Mouse (Mus musculus) small intestine, adult 2 months (tissue): ENCODE measurements around the gene Gdf5.

Source experiments
- CTCF ChIP-seq: fragments of 200-500 bp; IDR thresholded peaks from 2 replicates; pipeline ENCODE4 v1.5.1; 2012; ENCODE audit warnings: low read depth, mild to moderate bottlenecking, control low read depth, inconsistent platforms, low read length, moderate library complexity, mixed read lengths; ENCODE audit not compliant: insufficient replicate concordance, insufficient read length; ENCODE audit errors: extremely low read depth
- POLR2A ChIP-seq: fragments of 200-500 bp; IDR thresholded peaks from 2 replicates; pipeline ENCODE4 v1.6.1; 2012; ENCODE audit warnings: low read depth, mild to moderate bottlenecking, control low read depth, inconsistent platforms, low read length, moderate library complexity

GRCm38 (mm10) chr2:155946499-155946898, 1.3 kb upstream of the Gdf5 start:
- TF ChIP-seq POLR2A = no peak
- TF ChIP-seq CTCF = no peak
